Mouse (Mus musculus): ENCODE measurements at regions not wholly inside any gene's neighbourhood (a gene's known extent, or its start where the extent isn't known, plus 50 kb on each side); places are given as distances from the start of the nearest gene placed in this dataset.

GRCm38 (mm10) chr11:48295370-48295769, 306.6 kb upstream of the Sgcd start:
- Histone ChIP-seq H3K9me3 (replicated peaks; ENCODE audit: low read length) (no peaks in the 10 kb centered on the region), H3K4me3 (replicated peaks; ENCODE audit: low read depth, low read length) (no peak overlapping the region), H3K4me1 (replicated peaks; ENCODE audit: insufficient read depth, low read length) (no peaks in the 10 kb centered on the region), H3K36me3 (ENCODE audit: insufficient read depth, low read length) (no peaks in the 10 kb centered on the region), H3K9ac (ENCODE audit: low read depth, low read length) (no peak overlapping the region), H3K27ac (no peak overlapping the region), H3K27me3 (ENCODE audit: insufficient read depth, low read length) (no peaks in the 10 kb centered on the region), H3K4me2 (ENCODE audit: low read length) (no peak overlapping the region)
- no peak for TF ChIP-seq CTCF (IDR thresholded peaks at IDR 0.05; ENCODE audit: low read depth)
- 54% methylated on average over 3 of the region's 3 CpGs for WGBS
- DNase-seq (ENCODE audit: low spot score) (no peak), ATAC-seq (replicated peaks; ENCODE audit: low FRiP score, low read depth) (no peak)

- ATAC-seq (replicated peaks; ENCODE audit: low FRiP score, low read depth) = no peak
- no peak for DNase-seq (ENCODE audit: low spot score)
Observed at GRCm38 (mm10) chr11:48262492-48262891, 273.7 kb upstream of the Sgcd start.

GRCm38 (mm10) chr11:48261089-48261488, 272.3 kb upstream of the Sgcd start:
- no peak for DNase-seq (ENCODE audit: low spot score)
- TF ChIP-seq CTCF (IDR thresholded peaks at IDR 0.05; ENCODE audit: low read depth) = no peak
- H3K27ac ChIP-seq = no peak overlapping the region
- no peak overlapping the region for H3K4me2 ChIP-seq (ENCODE audit: low read length)
- WGBS = 16% methylated on average over 1 of the region's 1 CpGs
- H3K4me3 ChIP-seq (replicated peaks; ENCODE audit: low read depth, low read length) = no peak overlapping the region
- H3K27me3 ChIP-seq (ENCODE audit: insufficient read depth, low read length) = no peaks in the 10 kb centered on the region
- H3K4me1 ChIP-seq (replicated peaks; ENCODE audit: insufficient read depth, low read length) = no peaks in the 10 kb centered on the region
- no peak for ATAC-seq (replicated peaks; ENCODE audit: low FRiP score, low read depth)
- H3K9me3 ChIP-seq (replicated peaks; ENCODE audit: low read length) = no peaks in the 10 kb centered on the region
- no peaks in the 10 kb centered on the region for H3K36me3 ChIP-seq (ENCODE audit: insufficient read depth, low read length)
- H3K9ac ChIP-seq (ENCODE audit: low read depth, low read length) = no peak overlapping the region

More at GRCm38 (mm10) chr11:48262492-48262891, 273.7 kb upstream of the Sgcd start:
- Histone ChIP-seq H3K4me2 (ENCODE audit: low read length) (no peak overlapping the region), H3K9me3 (replicated peaks; ENCODE audit: low read length) (no peaks in the 10 kb centered on the region), H3K9ac (ENCODE audit: low read depth, low read length) (no peak overlapping the region), H3K4me3 (replicated peaks; ENCODE audit: low read depth, low read length) (no peak overlapping the region), H3K36me3 (ENCODE audit: insufficient read depth, low read length) (no peaks in the 10 kb centered on the region), H3K4me1 (replicated peaks; ENCODE audit: insufficient read depth, low read length) (no peaks in the 10 kb centered on the region), H3K27me3 (ENCODE audit: insufficient read depth, low read length) (no peaks in the 10 kb centered on the region), H3K27ac (no peak overlapping the region)
- TF ChIP-seq CTCF (IDR thresholded peaks at IDR 0.05; ENCODE audit: low read depth) = no peak
- WGBS = 59% methylated on average over 3 of the region's 3 CpGs

- no peaks in the 10 kb centered on the region for H3K27me3 ChIP-seq (ENCODE audit: insufficient read depth, low read length)
- no peak overlapping the region for H3K9ac ChIP-seq (ENCODE audit: low read depth, low read length)
- H3K4me1 ChIP-seq (replicated peaks; ENCODE audit: insufficient read depth, low read length) = no peaks in the 10 kb centered on the region
- no peak for TF ChIP-seq CTCF (IDR thresholded peaks at IDR 0.05; ENCODE audit: low read depth)
- H3K4me2 ChIP-seq (ENCODE audit: low read length) = no peak overlapping the region
- no peak overlapping the region for H3K4me3 ChIP-seq (replicated peaks; ENCODE audit: low read depth, low read length)
- no peaks in the 10 kb centered on the region for H3K9me3 ChIP-seq (replicated peaks; ENCODE audit: low read length)
- no peaks in the 10 kb centered on the region for H3K36me3 ChIP-seq (ENCODE audit: insufficient read depth, low read length)
- DNase-seq (ENCODE audit: low spot score) = no peak
- 81% methylated on average over 4 of the region's 4 CpGs for WGBS
- H3K27ac ChIP-seq = no peak overlapping the region
- ATAC-seq (replicated peaks; ENCODE audit: low FRiP score, low read depth) = no peak
Observed at GRCm38 (mm10) chr11:48250678-48251317, 262.0 kb upstream of the Sgcd start.

GRCm38 (mm10) chr11:48249315-48249714, 260.5 kb upstream of the Sgcd start:
- WGBS = 76% methylated on average over 1 of the region's 1 CpGs
- Histone ChIP-seq H3K4me1 (replicated peaks; ENCODE audit: insufficient read depth, low read length) (no peaks in the 10 kb centered on the region), H3K4me2 (ENCODE audit: low read length) (no peak overlapping the region), H3K9ac (ENCODE audit: low read depth, low read length) (no peak overlapping the region), H3K4me3 (replicated peaks; ENCODE audit: low read depth, low read length) (no peak overlapping the region), H3K9me3 (replicated peaks; ENCODE audit: low read length) (no peaks in the 10 kb centered on the region), H3K27ac (no peak overlapping the region), H3K27me3 (ENCODE audit: insufficient read depth, low read length) (no peaks in the 10 kb centered on the region), H3K36me3 (ENCODE audit: insufficient read depth, low read length) (no peaks in the 10 kb centered on the region)
- TF ChIP-seq CTCF (IDR thresholded peaks at IDR 0.05; ENCODE audit: low read depth) = no peak
- DNase-seq (ENCODE audit: low spot score) = no peak
- no peak for ATAC-seq (replicated peaks; ENCODE audit: low FRiP score, low read depth)

- Histone ChIP-seq H3K27ac (no peak overlapping the region), H3K36me3 (ENCODE audit: insufficient read depth, low read length) (no peaks in the 10 kb centered on the region), H3K4me3 (replicated peaks; ENCODE audit: low read depth, low read length) (no peak overlapping the region), H3K4me2 (ENCODE audit: low read length) (no peak overlapping the region), H3K9ac (ENCODE audit: low read depth, low read length) (no peak overlapping the region), H3K27me3 (ENCODE audit: insufficient read depth, low read length) (no peaks in the 10 kb centered on the region), H3K4me1 (replicated peaks; ENCODE audit: insufficient read depth, low read length) (no peaks in the 10 kb centered on the region), H3K9me3 (replicated peaks; ENCODE audit: low read length) (no peaks in the 10 kb centered on the region)
- no peak for ATAC-seq (replicated peaks; ENCODE audit: low FRiP score, low read depth)
- DNase-seq (ENCODE audit: low spot score) = no peak
- 65% methylated on average over 4 of the region's 4 CpGs for WGBS
- no peak for TF ChIP-seq CTCF (IDR thresholded peaks at IDR 0.05; ENCODE audit: low read depth)
Observed at GRCm38 (mm10) chr11:48221156-48221555, 232.4 kb upstream of the Sgcd start.

- Histone ChIP-seq H3K36me3 (ENCODE audit: insufficient read depth, low read length) (no peaks in the 10 kb centered on the region), H3K4me3 (replicated peaks; ENCODE audit: low read depth, low read length) (no peak overlapping the region), H3K4me1 (replicated peaks; ENCODE audit: insufficient read depth, low read length) (no peaks in the 10 kb centered on the region), H3K27ac (no peak overlapping the region), H3K9me3 (replicated peaks; ENCODE audit: low read length) (no peaks in the 10 kb centered on the region), H3K9ac (ENCODE audit: low read depth, low read length) (no peak overlapping the region), H3K27me3 (ENCODE audit: insufficient read depth, low read length) (no peaks in the 10 kb centered on the region), H3K4me2 (ENCODE audit: low read length) (no peak overlapping the region)
- 48% methylated on average over 1 of the region's 1 CpGs for WGBS
- TF ChIP-seq CTCF (IDR thresholded peaks at IDR 0.05; ENCODE audit: low read depth) = no peak
- ATAC-seq (replicated peaks; ENCODE audit: low FRiP score, low read depth) (no peak), DNase-seq (ENCODE audit: low spot score) (no peak)
Observed at GRCm38 (mm10) chr11:48219157-48219556, 230.4 kb upstream of the Sgcd start.
